Mouse (Mus musculus): ENCODE measurements around the gene Gramd4. TPM values are rescaled to one million over a fixed set of nuclear protein-coding genes. Genes with fewer than 3 reads are reported as not detected.

Gramd4 gene
- total RNA-seq, 1 experiment: 24.5 TPM

GRCm38 (mm10) chr15:86085301-86086225, 28.1 kb downstream of the Gramd4 start:
- peak; percentile 48 for DNase-seq (ENCODE audit: low read depth, low spot score)
- Histone ChIP-seq H3K36me3 (ENCODE audit: control insufficient read depth, insufficient read depth, low read length, poor library complexity, severe bottlenecking) (no peaks in the 10 kb centered on the region), H3K27ac (ENCODE audit: insufficient read depth, low read depth, low read length, poor library complexity, severe bottlenecking) (no peak overlapping the region), H3K4me1 (ENCODE audit: control insufficient read depth in 2 of 2, insufficient read depth in 2 of 2, low read length in 2 of 2, poor library complexity in 1 of 2) (peaks cover 2 to 14% of the 10 kb centered on the region in 2 experiments; a peak in 2 of 4 replicates), H3K4me3 (ENCODE audit: insufficient read depth in 1 of 2, low read depth in 1 of 2, low read length in 2 of 2, poor library complexity in 1 of 2, severe bottlenecking in 1 of 2) (no peak overlapping the region), H3K9ac (ENCODE audit: insufficient read depth, low read depth, low read length, poor library complexity, severe bottlenecking) (no peak overlapping the region), H3K9me3 (ENCODE audit: control insufficient read depth, insufficient read depth, low read depth, low read length) (no peaks in the 10 kb centered on the region)
- in situ Hi-C loops (cut with MboI; ENCODE audit: low sequenced_read_pairs in 2 of 2, unreplicated experiment in 2 of 2): no loop called here
- no peak for TF ChIP-seq ZC3H11A (IDR thresholded peaks at IDR 0.05; ENCODE audit: borderline replicate concordance, low read depth, low read length)
- TF ChIP-seq MAFK (IDR thresholded peaks at IDR 0.05; ENCODE audit: insufficient read depth, low read depth, low read length): no peak
- TF ChIP-seq CHD2 (IDR thresholded peaks at IDR 0.05; ENCODE audit: low read depth, low read length): no peak
- TF ChIP-seq ZNF384 (IDR thresholded peaks at IDR 0.05; ENCODE audit: low read depth, low read length): no peak
- no peak for TF ChIP-seq HCFC1 (IDR thresholded peaks at IDR 0.05; ENCODE audit: borderline replicate concordance, insufficient read depth, low read length)

GRCm38 (mm10) chr15:86086291-86086706, 28.8 kb downstream of the Gramd4 start:
- peaks cover 2 to 14% of the 10 kb centered on the region in 2 experiments; a peak in 2 of 4 replicates for H3K4me1 ChIP-seq (ENCODE audit: control insufficient read depth in 2 of 2, insufficient read depth in 2 of 2, low read length in 2 of 2, poor library complexity in 1 of 2)
- H3K4me3 ChIP-seq (ENCODE audit: insufficient read depth in 1 of 2, low read depth in 1 of 2, low read length in 2 of 2, poor library complexity in 1 of 2, severe bottlenecking in 1 of 2): no peak overlapping the region
- no peak for DNase-seq (ENCODE audit: low read depth, low spot score)
- in situ Hi-C loops (cut with MboI; ENCODE audit: low sequenced_read_pairs in 2 of 2, unreplicated experiment in 2 of 2): no loop called here
- H3K36me3 ChIP-seq (ENCODE audit: control insufficient read depth, insufficient read depth, low read length, poor library complexity, severe bottlenecking): no peaks in the 10 kb centered on the region
- TF ChIP-seq ZC3H11A (IDR thresholded peaks at IDR 0.05; ENCODE audit: borderline replicate concordance, low read depth, low read length) (no peak), CHD2 (IDR thresholded peaks at IDR 0.05; ENCODE audit: low read depth, low read length) (no peak), HCFC1 (IDR thresholded peaks at IDR 0.05; ENCODE audit: borderline replicate concordance, insufficient read depth, low read length) (no peak), MAFK (IDR thresholded peaks at IDR 0.05; ENCODE audit: insufficient read depth, low read depth, low read length) (no peak), ZNF384 (IDR thresholded peaks at IDR 0.05; ENCODE audit: low read depth, low read length) (no peak)
- H3K9ac ChIP-seq (ENCODE audit: insufficient read depth, low read depth, low read length, poor library complexity, severe bottlenecking): no peak overlapping the region
- no peak overlapping the region for H3K27ac ChIP-seq (ENCODE audit: insufficient read depth, low read depth, low read length, poor library complexity, severe bottlenecking)
- H3K9me3 ChIP-seq (ENCODE audit: control insufficient read depth, insufficient read depth, low read depth, low read length): no peaks in the 10 kb centered on the region

GRCm38 (mm10) chr15:86087591-86088149, 30.2 kb downstream of the Gramd4 start:
- Histone ChIP-seq H3K4me3 (ENCODE audit: insufficient read depth in 1 of 2, low read depth in 1 of 2, low read length in 2 of 2, poor library complexity in 1 of 2, severe bottlenecking in 1 of 2) (no peak overlapping the region), H3K4me1 (ENCODE audit: control insufficient read depth in 2 of 2, insufficient read depth in 2 of 2, low read length in 2 of 2, poor library complexity in 1 of 2) (peaks cover 2 to 12% of the 10 kb centered on the region in 2 experiments; a peak in 2 of 4 replicates), H3K9me3 (ENCODE audit: control insufficient read depth, insufficient read depth, low read depth, low read length) (no peaks in the 10 kb centered on the region), H3K27ac (ENCODE audit: insufficient read depth, low read depth, low read length, poor library complexity, severe bottlenecking) (no peak overlapping the region), H3K9ac (ENCODE audit: insufficient read depth, low read depth, low read length, poor library complexity, severe bottlenecking) (no peak overlapping the region), H3K36me3 (ENCODE audit: control insufficient read depth, insufficient read depth, low read length, poor library complexity, severe bottlenecking) (no peaks in the 10 kb centered on the region)
- DNase-seq (ENCODE audit: low read depth, low spot score): no peak
- TF ChIP-seq ZNF384 (IDR thresholded peaks at IDR 0.05; ENCODE audit: low read depth, low read length): no peak
- TF ChIP-seq CHD2 (IDR thresholded peaks at IDR 0.05; ENCODE audit: low read depth, low read length): no peak
- TF ChIP-seq MAFK (IDR thresholded peaks at IDR 0.05; ENCODE audit: insufficient read depth, low read depth, low read length): no peak
- no peak for TF ChIP-seq ZC3H11A (IDR thresholded peaks at IDR 0.05; ENCODE audit: borderline replicate concordance, low read depth, low read length)
- no peak for TF ChIP-seq HCFC1 (IDR thresholded peaks at IDR 0.05; ENCODE audit: borderline replicate concordance, insufficient read depth, low read length)
- in situ Hi-C loops (cut with MboI; ENCODE audit: low sequenced_read_pairs in 2 of 2, unreplicated experiment in 2 of 2): no loop called here

- H3K9me3 ChIP-seq (ENCODE audit: control insufficient read depth, insufficient read depth, low read depth, low read length): no peaks in the 10 kb centered on the region
- no peak overlapping the region for H3K4me3 ChIP-seq (ENCODE audit: insufficient read depth in 1 of 2, low read depth in 1 of 2, low read length in 2 of 2, poor library complexity in 1 of 2, severe bottlenecking in 1 of 2)
- peaks cover 2 to 12% of the 10 kb centered on the region in 2 experiments; a peak in 2 of 4 replicates for H3K4me1 ChIP-seq (ENCODE audit: control insufficient read depth in 2 of 2, insufficient read depth in 2 of 2, low read length in 2 of 2, poor library complexity in 1 of 2)
- no peak overlapping the region for H3K27ac ChIP-seq (ENCODE audit: insufficient read depth, low read depth, low read length, poor library complexity, severe bottlenecking)
- no peak overlapping the region for H3K9ac ChIP-seq (ENCODE audit: insufficient read depth, low read depth, low read length, poor library complexity, severe bottlenecking)
- in situ Hi-C loops (cut with MboI; ENCODE audit: low sequenced_read_pairs in 2 of 2, unreplicated experiment in 2 of 2): no loop called here
- H3K36me3 ChIP-seq (ENCODE audit: control insufficient read depth, insufficient read depth, low read length, poor library complexity, severe bottlenecking): no peaks in the 10 kb centered on the region
- no peak for DNase-seq (ENCODE audit: low read depth, low spot score)
- TF ChIP-seq CHD2 (IDR thresholded peaks at IDR 0.05; ENCODE audit: low read depth, low read length) (no peak), HCFC1 (IDR thresholded peaks at IDR 0.05; ENCODE audit: borderline replicate concordance, insufficient read depth, low read length) (no peak), ZNF384 (IDR thresholded peaks at IDR 0.05; ENCODE audit: low read depth, low read length) (no peak), MAFK (IDR thresholded peaks at IDR 0.05; ENCODE audit: insufficient read depth, low read depth, low read length) (no peak), ZC3H11A (IDR thresholded peaks at IDR 0.05; ENCODE audit: borderline replicate concordance, low read depth, low read length) (no peak)
Measured at GRCm38 (mm10) chr15:86088266-86088790, 30.8 kb downstream of the Gramd4 start.

All from ES-E14 (cell line).